Mouse (Mus musculus) G1E (cell line): ENCODE measurements at regions not wholly inside any gene's neighbourhood (a gene's known extent, or its start where the extent isn't known, plus 50 kb on each side); places are given as distances from the start of the nearest gene placed in this dataset.

Experiments used
- CTCF ChIP-seq: IDR thresholded peaks from 2 replicates; pipeline ENCODE4 v1.5.1; 2012; ENCODE audit warnings: low read depth, low read length, inconsistent platforms, mixed read lengths
- GATA1 ChIP-seq: IDR thresholded peaks from 2 replicates; pipeline ENCODE4 v1.6.1; 2012; ENCODE audit warnings: borderline replicate concordance, low read length, inconsistent platforms, mixed read lengths
- POLR2AphosphoS5 ChIP-seq: IDR thresholded peaks from 2 replicates; pipeline ENCODE4 v1.6.1; 2012; ENCODE audit warnings: low read depth, low read length, inconsistent platforms; ENCODE audit not compliant: insufficient replicate concordance
- TAL1 ChIP-seq: conservative IDR thresholded peaks from 2 replicates; pipeline ENCODE4 v1.6.1; 2012; ENCODE audit warnings: low read depth, low read length, inconsistent platforms, mixed read lengths

GRCm38 (mm10) chr1:4615286-4615685 is 192.4 kb upstream of the Gm37988 start:
- TF ChIP-seq CTCF (no peak), GATA1 (no peak), TAL1 (no peak), POLR2AphosphoS5 (no peak)
